Mouse (Mus musculus) MEL (cell line): ENCODE data around the gene Cdhr4. TPM values are rescaled to one million over a fixed set of nuclear protein-coding genes. Genes with fewer than 3 reads are reported as not detected.

Experiments
- DNase-seq: peaks from one replicate; pipeline ENCODE4 v3.0.0; 2011; ENCODE audit warnings: low read depth, low spot score
- H3K27ac ChIP-seq: 2 replicates; pipeline ENCODE4 v1.5.1; 2012; ENCODE audit warnings: low read depth, mild to moderate bottlenecking, control low read depth, low read length, moderate library complexity; ENCODE audit not compliant: control insufficient read depth
- H3K27me3 ChIP-seq, 2 experiments: fragments of 150-350 bp in 1 of 2; sonication (generic) in 1 of 2; 2 replicates each; pipeline ENCODE4 v1.6.1; 2012; ENCODE audit warnings: low read length in 2 of 2, mild to moderate bottlenecking in 2 of 2, improper control_type of control experiment in 1 of 2, moderate library complexity in 1 of 2; ENCODE audit not compliant: insufficient read depth in 2 of 2, control insufficient read depth in 1 of 2
- H3K36me3 ChIP-seq, 2 experiments: 2 replicates each; pipeline ENCODE4 v1.6.1; 2012 to 2014; ENCODE audit warnings: low read length in 2 of 2, improper control_type of control experiment in 1 of 2, inconsistent platforms in 1 of 2, mild to moderate bottlenecking in 1 of 2; ENCODE audit not compliant: insufficient read depth in 2 of 2, control insufficient read depth in 1 of 2
- H3K4me1 ChIP-seq, 2 experiments: fragments of 150-350 bp in 1 of 2; sonication (generic) in 1 of 2; 2 replicates each; pipeline ENCODE4 v1.6.1; 2012; ENCODE audit warnings: low read length in 2 of 2, improper control_type of control experiment in 1 of 2, mild to moderate bottlenecking in 1 of 2; ENCODE audit not compliant: insufficient read depth in 2 of 2, control insufficient read depth in 1 of 2
- H3K4me3 ChIP-seq, 2 experiments: fragments of 150-350 bp in 1 of 2; sonication (generic) in 1 of 2; 2 replicates each; pipeline ENCODE4 v1.5.1; 2012; ENCODE audit warnings: low read depth in 2 of 2, low read length in 2 of 2, mild to moderate bottlenecking in 2 of 2, moderate library complexity in 2 of 2, control low read depth in 1 of 2, improper control_type of control experiment in 1 of 2; ENCODE audit not compliant: control insufficient read depth in 1 of 2, insufficient read depth in 1 of 2
- H3K79me2 ChIP-seq: 2 replicates; pipeline ENCODE4 v1.6.1; 2012; ENCODE audit warnings: mild to moderate bottlenecking, low read length, moderate library complexity; ENCODE audit not compliant: control insufficient read depth, poor library complexity, insufficient read depth
- H3K9ac ChIP-seq: 2 replicates; pipeline ENCODE4 v1.6.1; 2012; ENCODE audit warnings: low read depth, mild to moderate bottlenecking, control low read depth, low read length, moderate library complexity; ENCODE audit not compliant: control insufficient read depth, poor library complexity, severe bottlenecking
- H3K9me3 ChIP-seq: fragments of 150-350 bp; sonication (generic); replicated peaks from 2 replicates; pipeline ENCODE4 v1.6.1; 2012; ENCODE audit warnings: mild to moderate bottlenecking, low read length, improper control_type of control experiment, moderate library complexity; ENCODE audit not compliant: insufficient read depth
- BHLHE40 ChIP-seq: IDR thresholded peaks from 2 replicates; pipeline ENCODE4 v1.6.1; 2012; ENCODE audit warnings: low read depth, mild to moderate bottlenecking, inconsistent platforms, low read length, improper control_type of control experiment, borderline replicate concordance
- CHD1 ChIP-seq: IDR thresholded peaks from 2 replicates; pipeline ENCODE4 v1.6.1; 2012; ENCODE audit warnings: low read depth, mild to moderate bottlenecking, inconsistent platforms, low read length, improper control_type of control experiment
- CHD2 ChIP-seq: IDR thresholded peaks from 2 replicates; pipeline ENCODE4 v1.6.1; 2011; ENCODE audit warnings: low read length, improper control_type of control experiment
- E2F4 ChIP-seq: IDR thresholded peaks from 2 replicates; pipeline ENCODE4 v1.6.1; 2011; ENCODE audit warnings: low read depth, low read length, improper control_type of control experiment, borderline replicate concordance
- EP300 ChIP-seq, 2 experiments: IDR thresholded peaks; 2 replicates each; pipeline ENCODE4 v1.6.1; 2011; ENCODE audit warnings: improper control_type of control experiment in 2 of 2, low read length in 2 of 2, low read depth in 1 of 2, mild to moderate bottlenecking in 1 of 2
- ETS1 ChIP-seq: IDR thresholded peaks from 2 replicates; pipeline ENCODE4 v1.6.1; 2012; ENCODE audit warnings: low read depth, mild to moderate bottlenecking, inconsistent platforms, low read length, improper control_type of control experiment, moderate library complexity
- HCFC1 ChIP-seq: IDR thresholded peaks from 2 replicates; pipeline ENCODE4 v1.6.1; 2012; ENCODE audit warnings: low read depth, mild to moderate bottlenecking, inconsistent platforms, low read length, improper control_type of control experiment, moderate library complexity
- KAT2A ChIP-seq: conservative IDR thresholded peaks from 2 replicates; pipeline ENCODE4 v1.6.1; 2012; ENCODE audit warnings: low read depth, low read length, improper control_type of control experiment, inconsistent platforms
- MAFK ChIP-seq: IDR thresholded peaks from 2 replicates; pipeline ENCODE4 v1.6.1; 2011; ENCODE audit warnings: low read depth, mild to moderate bottlenecking, low read length, improper control_type of control experiment, borderline replicate concordance
- MAX ChIP-seq: IDR thresholded peaks from 2 replicates; pipeline ENCODE4 v1.6.1; 2011; ENCODE audit warnings: low read length, improper control_type of control experiment
- MEF2A ChIP-seq: IDR thresholded peaks from 2 replicates; pipeline ENCODE4 v1.6.1; 2014; ENCODE audit warnings: low read depth, mild to moderate bottlenecking, inconsistent platforms, low read length, improper control_type of control experiment; ENCODE audit not compliant: poor library complexity, insufficient replicate concordance, severe bottlenecking; ENCODE audit errors: extremely low read depth
- MXI1 ChIP-seq: IDR thresholded peaks from 2 replicates; pipeline ENCODE4 v1.6.1; 2011; ENCODE audit warnings: mild to moderate bottlenecking, low read depth, low read length, improper control_type of control experiment
- MYB ChIP-seq: IDR thresholded peaks from 2 replicates; pipeline ENCODE4 v1.6.1; 2011; ENCODE audit warnings: mild to moderate bottlenecking, low read depth, low read length, improper control_type of control experiment
- MYC ChIP-seq: IDR thresholded peaks from 2 replicates; pipeline ENCODE4 v1.6.1; 2011; ENCODE audit warnings: low read depth, mild to moderate bottlenecking, low read length, improper control_type of control experiment, moderate library complexity
- NELFE ChIP-seq: IDR thresholded peaks from 2 replicates; pipeline ENCODE4 v1.6.1; 2011; ENCODE audit warnings: low read depth, low read length, improper control_type of control experiment
- NRF1 ChIP-seq: IDR thresholded peaks from 2 replicates; pipeline ENCODE4 v1.6.1; 2014; ENCODE audit warnings: low read depth, mild to moderate bottlenecking, inconsistent platforms, low read length, improper control_type of control experiment, moderate library complexity; ENCODE audit not compliant: poor library complexity, insufficient read depth, severe bottlenecking
- POLR2A ChIP-seq, 2 experiments: IDR thresholded peaks; 2 replicates each; pipeline ENCODE4 v1.6.1; 2011 to 2012; ENCODE audit warnings: low read length in 2 of 2, mild to moderate bottlenecking in 2 of 2, control low read depth in 1 of 2, improper control_type of control experiment in 1 of 2, low read depth in 1 of 2, moderate library complexity in 1 of 2; ENCODE audit not compliant: control insufficient read depth in 1 of 2, insufficient read depth in 1 of 2, poor library complexity in 1 of 2
- POLR2AphosphoS2 ChIP-seq: IDR thresholded peaks from 2 replicates; pipeline ENCODE4 v1.6.1; 2011; ENCODE audit warnings: low read length, improper control_type of control experiment
- RAD21 ChIP-seq: IDR thresholded peaks from 2 replicates; pipeline ENCODE4 v1.6.1; 2011; ENCODE audit warnings: mild to moderate bottlenecking, low read depth, low read length, improper control_type of control experiment
- RCOR1 ChIP-seq: IDR thresholded peaks from 2 replicates; pipeline ENCODE4 v1.6.1; 2012; ENCODE audit warnings: low read depth, mild to moderate bottlenecking, inconsistent platforms, low read length, improper control_type of control experiment
- SIN3A ChIP-seq: IDR thresholded peaks from 2 replicates; pipeline ENCODE4 v1.6.1; 2012; ENCODE audit warnings: low read length, improper control_type of control experiment, inconsistent platforms
- SMC3 ChIP-seq: IDR thresholded peaks from 2 replicates; pipeline ENCODE4 v1.6.1; 2011; ENCODE audit warnings: low read depth, low read length, improper control_type of control experiment
- TAL1 ChIP-seq: IDR thresholded peaks from 2 replicates; pipeline ENCODE4 v1.6.1; 2012; ENCODE audit warnings: mild to moderate bottlenecking, inconsistent platforms, low read length, moderate library complexity, mixed read lengths
- TBP ChIP-seq: IDR thresholded peaks from 2 replicates; pipeline ENCODE4 v1.8.0; 2011; ENCODE audit warnings: low read depth, low read length, improper control_type of control experiment
- UBTF ChIP-seq: IDR thresholded peaks from 2 replicates; pipeline ENCODE4 v1.6.1; 2012; ENCODE audit warnings: low read depth, mild to moderate bottlenecking, inconsistent platforms, low read length, improper control_type of control experiment, moderate library complexity, borderline replicate concordance; ENCODE audit not compliant: insufficient read depth
- USF1 ChIP-seq: IDR thresholded peaks from 2 replicates; pipeline ENCODE4 v1.6.1; 2014; ENCODE audit warnings: low read depth, mild to moderate bottlenecking, inconsistent platforms, low read length, improper control_type of control experiment, moderate library complexity
- USF2 ChIP-seq, 2 experiments: IDR thresholded peaks; 2 replicates each; pipeline ENCODE4 v1.6.1; 2011 to 2012; ENCODE audit warnings: improper control_type of control experiment in 2 of 2, low read length in 2 of 2, borderline replicate concordance in 1 of 2, inconsistent platforms in 1 of 2, low read depth in 1 of 2, mild to moderate bottlenecking in 1 of 2; ENCODE audit not compliant: insufficient read depth in 1 of 2
- ZC3H11A ChIP-seq: IDR thresholded peaks from 2 replicates; pipeline ENCODE4 v1.6.1; 2012; ENCODE audit warnings: low read depth, mild to moderate bottlenecking, inconsistent platforms, low read length, improper control_type of control experiment
- ZKSCAN1 ChIP-seq: IDR thresholded peaks from 2 replicates; pipeline ENCODE4 v1.6.1; 2012; ENCODE audit warnings: low read depth, mild to moderate bottlenecking, inconsistent platforms, low read length, improper control_type of control experiment, moderate library complexity
- polyA plus RNA-seq, 2 experiments: library from polyadenylated mRNA; stranded (reverse) in 1 of 2; unstranded in 1 of 2; fragments of >175 nt in 1 of 2; fragments of >200 nt in 1 of 2; gene quantifications; 2 replicates each; pipeline versions ENCODE4 v1.2.1 to v1.2.4; 2012; ENCODE audit warnings: low replicate concordance in 2 of 2, low read depth in 1 of 2; ENCODE audit not compliant: insufficient read length in 2 of 2, insufficient read depth in 1 of 2, missing spikeins in 1 of 2
- total RNA-seq: library from RNA; depleted of rRNA; stranded (reverse); fragments of 300-350 nt; gene quantifications from 2 replicates; pipeline ENCODE4 v1.2.3, GENCODE M21; 2012

Gene Cdhr4
- total and polyA plus RNA-seq, 3 experiments = 1.5 to 4.4 TPM; not detected in 1

GRCm38 (mm10) chr9:107974491-107975171 lies 17.7 kb upstream of the Cdhr4 start (continued):
- TF ChIP-seq RAD21 = no peak
- no peak for TF ChIP-seq SIN3A
- no peak for TF ChIP-seq NELFE
- no peak for TF ChIP-seq MYC
- no peak for TF ChIP-seq CHD1
- peak; percentile 21; the same call in 1 of the 2 replicates for TF ChIP-seq TBP
- no peak for TF ChIP-seq MXI1
- no peak for TF ChIP-seq SMC3
- TF ChIP-seq NRF1 = no peak

- Histone ChIP-seq H3K27me3 (no peaks in the 10 kb centered on the region), H3K27ac (peak within 1 kb of the TSS; percentile 100), H3K9ac (peak within 1 kb of the TSS; percentile 65), H3K9me3 (no peaks in the 10 kb centered on the region), H3K36me3 (peaks cover 0 to 53% of the 10 kb centered on the region in 2 experiments; a peak in 3 of 4 replicates), H3K4me3 (peak within 1 kb of the TSS; percentile 71), H3K79me2 (peaks cover 21% of the 10 kb centered on the region), H3K4me1 (peaks cover 31 to 77% of the 10 kb centered on the region in 2 experiments)
- peak; percentile 97 for DNase-seq
- TF ChIP-seq USF1 = no peak
- peak; percentile 91 to 94 for TF ChIP-seq EP300 (IDR thresholded peaks at IDR 0.05; ENCODE audit: low read depth in 1 of 2, low read length in 2 of 2)
- no peak for TF ChIP-seq UBTF
- TF ChIP-seq KAT2A = no peak; the same call in 1 of the 2 replicates
- TF ChIP-seq POLR2AphosphoS2 = no peak
- peak; percentile 10; the same call in 1 of the 2 replicates for TF ChIP-seq CHD2
- no peak for TF ChIP-seq ZKSCAN1
- no peak for TF ChIP-seq SMC3
- peak; percentile 83 for TF ChIP-seq RCOR1
- TF ChIP-seq ZC3H11A = no peak
- TF ChIP-seq MXI1 = peak; percentile 81
- TF ChIP-seq USF2 (IDR thresholded peaks at IDR 0.05; ENCODE audit: borderline replicate concordance in 1 of 2, insufficient read depth in 1 of 2, low read depth in 1 of 2, low read length in 2 of 2) = no peak
- TF ChIP-seq E2F4 = no peak
- no peak; the same call in 1 of the 2 replicates for TF ChIP-seq MAFK
- no peak; the same call in 1 of the 2 replicates for TF ChIP-seq HCFC1
- 0 out of 2 replicates have a peak, but pooled peaks have one; percentile 39 for TF ChIP-seq MYC
- peak; percentile 96 for TF ChIP-seq TAL1
- peak; percentile 64; the same call in 1 of the 2 replicates for TF ChIP-seq MYB
- TF ChIP-seq ETS1 = peak; percentile 100
- TF ChIP-seq MEF2A = no peak
- TF ChIP-seq MAX = peak; percentile 7; the same call in 1 of the 2 replicates
- TF ChIP-seq SIN3A = peak; percentile 97
- TF ChIP-seq POLR2A (IDR thresholded peaks at IDR 0.05; ENCODE audit: control insufficient read depth in 1 of 2, insufficient read depth in 1 of 2, low read depth in 1 of 2, low read length in 2 of 2, poor library complexity in 1 of 2) = peak; percentile 24 to 52; a peak in 1 of 4 replicates
- peak; percentile 67; the same call in 1 of the 2 replicates for TF ChIP-seq BHLHE40
- TF ChIP-seq TBP = peak; percentile 48; the same call in 1 of the 2 replicates
- no peak for TF ChIP-seq RAD21
These were observed 16.6 kb upstream of the Cdhr4 start, which contains the start of gene Uba7 for GRCm38 (mm10) chr9:107975399-107976386. Uba7 (plus strand) TSS chr9:107975505.
